Mouse (Mus musculus): ENCODE results near the gene Eif4a3.
"Not testable (repeated sequence)": the region's sequence is repeated elsewhere in the genome, so short reads cannot be mapped to it uniquely, and the experiment has no call there.

Gene Eif4a3

GRCm38 (mm10) chr11:119297996-119298395 is 1.9 kb downstream of the Eif4a3 start:
- no peak for DNase-seq (ENCODE audit: low spot score)

GRCm38 (mm10) chr11:119292861-119293260 is 7.0 kb downstream of the Eif4a3 start:
- not testable (repeated sequence) for DNase-seq (ENCODE audit: low spot score)

GRCm38 (mm10) chr11:119287207-119287992 is 12.5 kb downstream of the Eif4a3 start:
- no peak for DNase-seq (ENCODE audit: low spot score)

- no peak for DNase-seq (ENCODE audit: low spot score)
Observed at GRCm38 (mm10) chr11:119285791-119286527, 13.9 kb downstream of the Eif4a3 start.

- no peak for DNase-seq (ENCODE audit: low spot score)
Observed at GRCm38 (mm10) chr11:119281030-119281429, 18.9 kb downstream of the Eif4a3 start.

GRCm38 (mm10) chr11:119273186-119273930 is 26.5 kb downstream of the Eif4a3 start:
- DNase-seq (ENCODE audit: low spot score): no peak

GRCm38 (mm10) chr11:119272492-119272891 is 27.4 kb downstream of the Eif4a3 start:
- DNase-seq (ENCODE audit: low spot score): not testable (repeated sequence)

GRCm38 (mm10) chr11:119268557-119269195 is 31.2 kb downstream of the Eif4a3 start:
- DNase-seq (ENCODE audit: low spot score): peak; percentile 63

- peak; percentile 99 for DNase-seq (ENCODE audit: low spot score)
Observed at GRCm38 (mm10) chr11:119267768-119268556, 31.9 kb downstream of the Eif4a3 start, which contains the start of gene Gaa. Gene Gaa, plus strand, starts transcription at chr11:119267887.

GRCm38 (mm10) chr11:119267241-119267674 is 32.6 kb downstream of the Eif4a3 start:
- peak; percentile 35 for DNase-seq (ENCODE audit: low spot score)

- no peak for DNase-seq (ENCODE audit: low spot score)
Observed at GRCm38 (mm10) chr11:119265811-119266210, 34.1 kb downstream of the Eif4a3 start.

- no peak for DNase-seq (ENCODE audit: low spot score)
Observed at GRCm38 (mm10) chr11:119264413-119264812, 35.5 kb downstream of the Eif4a3 start.

GRCm38 (mm10) chr11:119259977-119260376 is 39.9 kb downstream of the Eif4a3 start:
- no peak for DNase-seq (ENCODE audit: low spot score)

- peak; percentile 73 for DNase-seq (ENCODE audit: low spot score)
Observed at GRCm38 (mm10) chr11:119258572-119259322, 41.1 kb downstream of the Eif4a3 start.

- no peak for DNase-seq (ENCODE audit: low spot score)
Observed at GRCm38 (mm10) chr11:119258216-119258571, 41.7 kb downstream of the Eif4a3 start.

- DNase-seq (ENCODE audit: low spot score): not testable (repeated sequence)
Observed at GRCm38 (mm10) chr11:119256557-119256956, 43.3 kb downstream of the Eif4a3 start.

- DNase-seq (ENCODE audit: low spot score): no peak
Observed at GRCm38 (mm10) chr11:119252854-119253541, 46.9 kb downstream of the Eif4a3 start.

GRCm38 (mm10) chr11:119250998-119251397 is 48.9 kb downstream of the Eif4a3 start:
- no peak for DNase-seq (ENCODE audit: low spot score)

- DNase-seq (ENCODE audit: low spot score): peak; percentile 72
Observed at GRCm38 (mm10) chr11:119249011-119249410, 50.9 kb downstream of the Eif4a3 start.

GRCm38 (mm10) chr11:119245543-119245942 is 54.3 kb downstream of the Eif4a3 start:
- DNase-seq (ENCODE audit: low spot score): not testable (repeated sequence)

Data from layer of hippocampus, adult 11-12 months (tissue).